Mouse (Mus musculus) embryo, embryonic 10.5 days (tissue): ENCODE measurements around the gene Scamp4.

ENCODE experiments used
- DNase-seq: peaks from one replicate; pipeline ENCODE4 v3.0.0-alpha.2; 2015; ENCODE audit warnings: low spot score

Scamp4 gene

GRCm38 (mm10) chr10:80602698-80603325 lies at the start of gene Scamp4, which contains the start of gene Adat3:
TSS of gene Scamp4 (plus strand) at chr10:80602872.
TSS of gene Adat3 (plus strand) at chr10:80602880.
- peak; percentile 97 for DNase-seq

- no peak for DNase-seq
These were observed 49.1 kb upstream of the Scamp4 start for GRCm38 (mm10) chr10:80553575-80553974.

DNA sequence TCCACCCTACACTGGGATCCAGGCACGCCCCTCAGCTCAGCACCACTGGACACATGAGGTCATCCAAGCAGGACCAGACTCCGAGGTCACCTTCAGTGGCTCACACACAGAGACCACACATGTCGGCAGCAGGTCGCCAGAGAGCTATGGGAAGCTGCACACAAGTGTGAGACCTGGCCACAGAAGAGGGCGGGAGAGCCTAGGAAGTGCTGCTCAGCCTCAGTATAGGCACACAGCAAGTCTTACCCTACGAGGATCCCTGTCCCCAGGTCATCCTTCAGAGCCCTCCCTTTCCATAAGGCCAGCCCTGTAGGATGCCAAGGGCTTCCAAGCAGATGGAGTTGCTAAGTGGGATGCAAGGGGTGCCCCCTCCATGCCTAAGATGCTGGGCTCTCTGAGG lies 48.7 kb upstream of the Scamp4 start:
- no peak for DNase-seq

DNA sequence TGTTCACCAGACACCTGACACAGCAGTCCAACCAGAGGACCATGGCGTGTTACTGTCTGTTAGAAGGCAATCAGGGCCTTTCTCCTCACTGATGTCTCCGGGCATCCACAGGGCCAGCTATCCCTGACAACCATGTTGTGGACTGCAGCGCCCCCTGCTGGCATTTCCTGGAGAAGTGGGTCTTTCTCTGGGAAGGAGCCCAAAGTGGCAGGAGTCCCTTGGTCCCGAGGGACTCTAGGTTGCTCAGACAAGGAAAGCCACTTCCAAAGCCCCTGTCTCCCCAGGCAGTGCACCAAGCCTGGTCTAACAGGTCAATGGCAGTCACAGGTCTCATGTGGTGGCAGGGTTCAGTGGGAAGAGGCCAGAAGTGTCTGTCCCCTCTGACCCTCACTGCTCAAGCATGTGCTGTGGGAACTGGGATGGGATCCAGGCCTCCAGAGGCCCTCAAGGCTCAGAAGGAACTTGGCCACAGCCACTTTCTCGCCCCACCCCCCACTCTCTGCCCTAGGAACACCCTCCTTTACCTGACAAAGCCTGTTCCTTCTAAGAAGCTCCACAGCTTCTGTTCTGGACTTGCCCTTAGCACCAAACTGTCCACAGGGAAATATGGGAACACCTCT lies 45.2 kb upstream of the Scamp4 start:
- peak; percentile 80 for DNase-seq

- DNase-seq = no peak
These were observed 43.2 kb upstream of the Scamp4 start for GRCm38 (mm10) chr10:80559431-80559830.

GRCm38 (mm10) chr10:80560621-80561020 lies 42.1 kb upstream of the Scamp4 start:
- DNase-seq = no peak

- peak; percentile 98 for DNase-seq
These were observed 41.3 kb upstream of the Scamp4 start, which contains the start of gene Rexo1 for GRCm38 (mm10) chr10:80561116-80561944. TSS of gene Rexo1 (minus strand) at chr10:80561560.

DNA sequence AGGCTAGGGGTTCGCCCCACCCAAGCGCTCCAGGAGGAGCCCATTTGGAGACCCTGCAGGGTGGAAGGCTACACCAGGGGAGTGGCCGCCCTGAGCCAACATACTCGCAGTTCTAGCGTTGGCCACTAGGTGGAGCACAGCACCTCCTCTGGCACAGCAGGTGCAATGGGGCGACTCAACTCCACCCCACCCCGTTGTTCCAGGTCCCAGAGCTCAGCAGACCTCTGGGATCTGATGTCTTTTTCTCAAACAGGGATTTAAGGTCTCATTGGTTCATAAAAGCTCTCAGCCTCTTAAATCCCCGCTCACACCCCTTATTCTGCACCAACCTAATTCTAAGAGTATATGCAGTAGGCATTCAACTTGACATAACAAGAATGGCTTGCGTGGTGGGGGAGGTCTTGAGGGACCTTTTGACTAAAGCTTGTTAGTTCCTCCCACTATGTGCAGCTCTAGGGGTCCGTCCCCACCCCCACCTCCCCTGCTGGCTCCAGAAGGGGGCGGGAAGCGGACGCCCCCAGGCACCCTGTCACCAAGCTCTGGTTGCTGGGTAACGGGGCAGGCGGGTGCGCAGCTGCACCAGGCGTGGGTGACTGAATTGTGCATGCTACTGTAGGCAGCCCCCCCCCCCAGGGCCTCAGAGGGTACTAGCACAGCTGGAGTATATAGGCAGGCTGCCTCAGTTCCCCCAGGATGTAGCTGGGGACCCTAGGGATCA lies 36.1 kb upstream of the Scamp4 start:
- peak; percentile 89 for DNase-seq

- no peak for DNase-seq
These were observed 33.8 kb upstream of the Scamp4 start for GRCm38 (mm10) chr10:80568876-80569275.

GRCm38 (mm10) chr10:80569664-80570066 lies 33.0 kb upstream of the Scamp4 start:
- peak; percentile 72 for DNase-seq

DNA sequence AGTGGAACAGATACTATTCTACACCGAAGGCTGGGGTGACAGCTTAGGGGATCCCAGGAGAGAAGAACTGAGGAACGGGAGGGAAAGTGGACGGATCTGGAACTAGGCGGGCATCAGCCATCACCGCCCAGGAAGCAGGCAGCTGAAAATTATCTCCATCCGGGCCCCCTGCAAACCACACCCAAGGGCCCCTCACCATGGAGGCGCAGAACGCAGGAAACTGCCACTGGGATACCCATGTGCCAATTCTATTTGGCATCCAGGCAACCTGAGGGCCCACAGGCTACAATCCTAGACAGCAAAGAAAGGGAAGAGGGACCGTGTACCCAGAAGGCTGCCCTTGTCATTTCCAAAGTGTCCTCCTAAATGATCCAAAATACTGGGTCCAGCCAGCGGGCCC lies 32.3 kb upstream of the Scamp4 start:
- DNase-seq = no peak

DNA sequence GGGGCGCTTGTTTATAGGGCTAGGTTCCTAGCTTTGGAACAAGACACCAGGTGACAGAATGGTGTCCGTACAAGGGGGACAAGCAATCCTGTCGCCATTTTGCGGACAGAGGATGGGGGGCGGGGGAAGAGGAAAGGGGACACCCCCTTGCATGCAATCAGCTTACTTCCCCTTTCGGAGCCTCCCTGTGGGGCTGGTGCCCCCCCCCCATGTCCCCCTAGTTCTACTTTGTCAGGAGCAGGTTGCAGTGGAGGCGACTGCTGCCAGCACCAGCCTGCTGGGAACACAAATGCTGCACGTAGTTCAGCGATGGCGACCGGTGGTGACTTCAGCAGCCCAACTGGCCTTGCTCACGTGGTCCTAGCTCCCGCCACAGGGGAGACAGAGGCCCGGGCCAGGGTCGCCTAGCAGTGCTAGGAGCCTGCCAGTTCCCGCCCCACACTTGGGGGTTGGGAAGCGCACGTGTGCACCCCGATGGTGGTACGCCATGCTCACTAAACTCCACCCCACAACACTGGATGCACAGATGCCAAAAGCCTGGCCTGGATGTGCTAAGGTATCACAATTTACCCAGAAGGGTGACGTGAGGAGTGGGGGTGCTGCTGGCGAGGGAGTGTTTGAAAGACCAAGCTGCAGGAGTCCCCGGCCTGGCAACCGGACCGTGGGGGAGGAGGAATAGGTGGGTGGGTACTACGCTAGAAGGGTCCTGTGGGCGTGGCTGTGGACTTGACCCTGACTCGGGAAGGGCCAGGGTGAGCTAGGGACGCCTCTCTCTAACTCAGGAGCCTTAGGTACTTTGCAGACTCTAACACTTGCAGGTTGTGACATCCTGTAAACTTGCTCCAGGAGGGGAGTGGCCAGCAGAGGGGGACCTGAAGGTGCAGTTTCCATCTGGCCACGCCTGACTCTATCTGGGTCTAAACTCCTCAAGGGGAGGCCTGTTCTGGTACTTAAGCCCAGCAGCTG lies 31.5 kb upstream of the Scamp4 start:
- DNase-seq = peak; percentile 58

GRCm38 (mm10) chr10:80572477-80572876 lies 30.2 kb upstream of the Scamp4 start:
- DNase-seq = no peak

DNA sequence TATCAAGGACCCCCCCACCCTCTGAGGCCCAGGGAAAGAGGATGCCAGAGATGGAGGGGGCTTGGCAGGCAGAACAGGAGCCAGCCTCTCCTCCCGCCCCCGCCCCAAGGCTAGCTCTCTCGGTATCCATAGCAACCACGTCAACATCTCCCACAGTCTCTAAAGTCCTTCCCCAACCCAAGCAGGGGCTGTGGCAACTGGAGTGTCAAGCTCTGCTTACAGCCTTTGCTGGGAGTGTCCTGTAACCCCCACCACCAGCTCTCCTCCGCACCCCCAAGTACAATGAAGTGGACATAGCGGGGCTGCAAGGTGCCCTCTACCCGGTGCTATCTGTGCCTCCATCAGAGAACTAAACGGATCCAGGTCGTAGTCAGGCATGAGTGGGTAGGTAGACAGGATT lies 28.7 kb upstream of the Scamp4 start:
- DNase-seq = no peak

DNA sequence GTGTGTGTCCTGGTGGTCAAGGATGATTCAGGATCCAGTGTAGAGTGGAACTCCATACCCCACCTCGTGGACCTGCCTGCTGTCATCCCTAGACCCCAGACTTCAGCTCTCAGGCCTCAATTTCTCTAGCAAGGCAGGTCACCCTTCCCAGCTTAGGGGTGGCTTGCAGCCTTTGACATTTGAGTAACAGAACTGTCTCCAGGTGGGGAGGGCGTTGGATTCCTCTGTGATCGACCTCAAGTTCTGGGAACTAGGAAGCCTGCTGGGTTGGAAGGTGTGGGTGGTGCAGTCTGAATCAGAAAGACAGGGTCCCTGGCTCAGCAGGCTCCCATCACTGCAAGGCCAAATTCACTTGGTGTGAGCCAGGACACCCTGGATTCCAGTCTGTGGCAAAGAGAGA lies 27.8 kb upstream of the Scamp4 start:
- DNase-seq = no peak

- DNase-seq = no peak
These were observed 26.7 kb upstream of the Scamp4 start for GRCm38 (mm10) chr10:80575925-80576324.

- DNase-seq = peak; percentile 41
These were observed 26.1 kb upstream of the Scamp4 start for GRCm38 (mm10) chr10:80576351-80577194.

DNA sequence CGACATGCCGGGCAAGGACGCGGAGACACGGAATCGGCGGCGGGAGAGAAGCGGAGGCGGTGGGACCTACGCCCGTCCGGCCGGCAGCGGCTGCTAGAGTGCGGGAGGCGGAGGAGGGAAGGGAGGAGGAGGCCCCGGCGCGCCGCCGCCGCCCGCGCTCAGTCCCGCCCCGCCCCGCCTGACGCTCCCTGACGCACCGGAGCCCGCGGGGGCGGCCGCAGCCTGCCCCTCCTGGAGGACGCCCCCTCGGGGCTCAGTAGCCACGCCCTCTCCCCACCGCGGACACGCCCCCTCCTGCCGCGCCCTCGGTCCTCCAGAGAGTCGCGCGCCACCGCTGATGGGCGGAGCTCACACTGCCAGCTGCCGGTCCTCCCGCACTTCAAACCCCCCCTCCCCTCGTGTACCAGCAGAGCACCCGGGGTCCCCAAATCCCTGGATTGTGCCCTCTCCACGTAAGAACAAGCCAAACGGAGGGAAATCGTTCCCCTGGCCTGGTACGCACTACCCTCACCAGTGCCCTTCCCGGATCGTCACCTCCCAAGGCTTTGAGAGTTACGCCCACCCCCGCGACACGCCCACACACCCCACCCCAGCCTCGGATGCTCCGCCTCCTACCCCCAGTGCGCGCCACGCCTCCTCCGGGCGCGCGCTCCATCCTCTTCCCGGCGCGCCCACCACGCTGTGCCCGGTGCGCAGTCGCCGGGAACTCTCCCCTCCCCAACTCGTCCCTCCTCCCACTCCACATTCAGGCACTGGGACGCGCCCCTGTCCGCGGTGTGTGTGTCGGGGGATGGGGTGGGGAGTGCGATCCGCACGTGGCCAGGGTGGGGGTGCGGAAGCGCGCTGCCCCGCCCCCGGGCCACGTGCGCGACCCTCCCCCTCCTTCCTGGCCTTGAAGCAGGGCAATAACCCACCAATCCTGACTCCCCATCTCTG lies 25.2 kb upstream of the Scamp4 start, which contains the start of gene Klf16:
Klf16 (minus strand) TSS at position 127 of the 936 bp plus-strand sequence.
- peak; percentile 95 for DNase-seq
